Mouse (Mus musculus) kidney, embryonic 16.5 days (tissue): ENCODE measurements around the gene Cdt1. TPM values are rescaled to one million over a fixed set of nuclear protein-coding genes. Genes with fewer than 3 reads are reported as not detected.

ENCODE experiments used
- ATAC-seq: fragments of 200-750 bp; cut with Nextera tagmentation; 2 replicates; pipeline ENCODE4 v1.8.0; 2017; ENCODE audit warnings: moderate TSS enrichment; ENCODE audit not compliant: low FRiP score, low TSS enrichment
- H3K27ac ChIP-seq: fragments of 300-500 bp; sonication (generic); 2 replicates; pipeline ENCODE4 v1.5.1; 2014; ENCODE audit warnings: low read length
- H3K27me3 ChIP-seq: fragments of 300-500 bp; sonication (generic); 2 replicates; pipeline ENCODE4 v1.6.1; 2014; ENCODE audit warnings: low read length, control low read depth, mixed read lengths; ENCODE audit not compliant: insufficient read depth
- H3K36me3 ChIP-seq: fragments of 300-500 bp; sonication (generic); 2 replicates; pipeline ENCODE4 v1.6.1; 2014; ENCODE audit warnings: low read length, control low read depth, mixed read lengths; ENCODE audit not compliant: insufficient read depth
- H3K4me1 ChIP-seq: fragments of 300-500 bp; sonication (generic); 2 replicates; pipeline ENCODE4 v1.6.1; 2014; ENCODE audit warnings: low read length, control low read depth, mixed read lengths; ENCODE audit not compliant: insufficient read depth
- H3K4me2 ChIP-seq: fragments of 300-500 bp; sonication (generic); replicated peaks from 2 replicates; pipeline ENCODE4 v1.6.1; 2014; ENCODE audit warnings: low read depth, low read length
- H3K4me3 ChIP-seq: fragments of 300-500 bp; sonication (generic); 2 replicates; pipeline ENCODE4 v1.5.1; 2014; ENCODE audit warnings: mild to moderate bottlenecking, low read length
- H3K9ac ChIP-seq: fragments of 300-500 bp; sonication (generic); replicated peaks from 2 replicates; pipeline ENCODE4 v1.6.1; 2014; ENCODE audit warnings: low read length
- H3K9me3 ChIP-seq: fragments of 300-500 bp; sonication (generic); 2 replicates; pipeline ENCODE4 v1.6.1; 2016; ENCODE audit warnings: low read length, control low read depth
- WGBS: fragments of 180-500 bp; shearing (Covaris S2); extraction: QIAGEN DNeasy Blood & Tissue Kit; methylation state at CpG from one replicate; pipeline ENCODE4 v1.1.7; 2014; 5-methylcytosine and 5-hydroxymethylcytosine counted together
- microRNA-seq: library from miRNA; unstranded; fragments of <30 nt; microRNA quantifications from one replicate; pipeline ENCODE4, GENCODE M21; 2016
- polyA plus RNA-seq: library from polyadenylated mRNA; unstranded; fragments of >200 nt; fragmentation: Nextera tagmentation; extraction: Ambion mirVana; gene quantifications from 2 replicates; pipeline ENCODE4 v1.2.1, GENCODE M21; 2015

The Cdt1 gene
- polyA plus RNA-seq, 1 experiment from 2014 or later: 43.0 TPM

GRCm38 (mm10) chr8:122618660-122619378, 51.0 kb downstream of the Cdt1 start:
- Histone ChIP-seq H3K27me3 (no peaks in the 10 kb centered on the region), H3K9ac (no peak overlapping the region), H3K9me3 (no peaks in the 10 kb centered on the region), H3K36me3 (no peaks in the 10 kb centered on the region), H3K27ac (no peak overlapping the region), H3K4me2 (no peak overlapping the region), H3K4me3 (no peak overlapping the region), H3K4me1 (peaks cover 25% of the 10 kb centered on the region)
- WGBS: 75% methylated on average over 6 of the region's 6 CpGs
- no peak for ATAC-seq

- H3K4me2 ChIP-seq: no peak overlapping the region
- no peaks in the 10 kb centered on the region for H3K27me3 ChIP-seq
- ATAC-seq: no peak
- H3K9me3 ChIP-seq: no peaks in the 10 kb centered on the region
- no peak overlapping the region for H3K4me3 ChIP-seq
- H3K27ac ChIP-seq: no peak overlapping the region
- H3K36me3 ChIP-seq: no peaks in the 10 kb centered on the region
- WGBS: 23% methylated on average over 5 of the region's 5 CpGs
- no peak overlapping the region for H3K9ac ChIP-seq
- peaks cover 25% of the 10 kb centered on the region for H3K4me1 ChIP-seq
Observed at GRCm38 (mm10) chr8:122620446-122620845, 52.6 kb downstream of the Cdt1 start.

- H3K4me2 ChIP-seq: no peak within 1 kb of the TSS
- no peak within 1 kb of the TSS for H3K4me3 ChIP-seq
- H3K9ac ChIP-seq: no peak within 1 kb of the TSS
- H3K4me1 ChIP-seq: peaks cover 25% of the 10 kb centered on the region
- no peaks in the 10 kb centered on the region for H3K36me3 ChIP-seq
- no peaks in the 10 kb centered on the region for H3K27me3 ChIP-seq
- WGBS: 71% methylated on average over 6 of the region's 6 CpGs
- no peaks in the 10 kb centered on the region for H3K9me3 ChIP-seq
- H3K27ac ChIP-seq: no peak within 1 kb of the TSS
- ATAC-seq: no peak
Observed at GRCm38 (mm10) chr8:122622727-122623126, 54.9 kb downstream of the Cdt1 start, which contains the start of gene Pabpn1l. Pabpn1l (minus strand) TSS chr8:122622739.

Small RNA genes within 50 kb of the gene (microRNA-seq; reads per million reads assigned to microRNA genes)
- gene Mir6396: not detected

Other genes with a start within 250 kb of the Cdt1 start
- gene Trhr2, start 207.3 kb upstream of the Cdt1 start, polyA plus RNA-seq: not detected in 2 replicates
- gene Zc3h18, start 191.4 kb upstream of the Cdt1 start, polyA plus RNA-seq: 50.1 and 50.6 TPM in 2 replicates
- gene Il17c, start 146.0 kb upstream of the Cdt1 start, polyA plus RNA-seq: not detected in 2 replicates
- gene Cyba, start 135.1 kb upstream of the Cdt1 start, polyA plus RNA-seq: 385 and 421 TPM in 2 replicates
- 36.4 and 36.6 TPM in 2 replicates for gene Mvd, start 124.6 kb upstream of the Cdt1 start, polyA plus RNA-seq
- gene Snai3, start 107.3 kb upstream of the Cdt1 start, polyA plus RNA-seq: 0.75 and 0.77 TPM in 2 replicates
- gene Rnf166, start 92.0 kb upstream of the Cdt1 start, polyA plus RNA-seq: 39.3 and 46.0 TPM in 2 replicates
- 46.5 and 48.0 TPM in 2 replicates for gene Ctu2, start 91.9 kb upstream of the Cdt1 start, polyA plus RNA-seq
- 15.6 and 16.9 TPM in 2 replicates for gene Piezo1, start 16.7 kb upstream of the Cdt1 start, polyA plus RNA-seq
- gene Aprt, start 8.9 kb downstream of the Cdt1 start, polyA plus RNA-seq: 363 and 371 TPM in 2 replicates
- gene Galns, start 43.4 kb downstream of the Cdt1 start, polyA plus RNA-seq: 17.4 and 18.2 TPM in 2 replicates
- 56.7 and 60.1 TPM in 2 replicates for gene Trappc2l, start 43.6 kb downstream of the Cdt1 start, polyA plus RNA-seq
- gene Pabpn1l, start 54.7 kb downstream of the Cdt1 start, polyA plus RNA-seq: 0.15 and 0.19 TPM in 2 replicates
- 3.5 and 4.5 TPM in 2 replicates for gene Cbfa2t3, start 131.1 kb downstream of the Cdt1 start, polyA plus RNA-seq
- 22.7 and 22.9 TPM in 2 replicates for gene Acsf3, start 207.5 kb downstream of the Cdt1 start, polyA plus RNA-seq